Mouse (Mus musculus): Measurements from ENCODE around the gene Slc7a7. TPM values are rescaled to one million over a fixed set of nuclear protein-coding genes. Genes with fewer than 3 reads are reported as not detected.

Gene Slc7a7
- polyA plus RNA-seq, 1 experiment from 2014 or later = 3.3 TPM

DNA sequence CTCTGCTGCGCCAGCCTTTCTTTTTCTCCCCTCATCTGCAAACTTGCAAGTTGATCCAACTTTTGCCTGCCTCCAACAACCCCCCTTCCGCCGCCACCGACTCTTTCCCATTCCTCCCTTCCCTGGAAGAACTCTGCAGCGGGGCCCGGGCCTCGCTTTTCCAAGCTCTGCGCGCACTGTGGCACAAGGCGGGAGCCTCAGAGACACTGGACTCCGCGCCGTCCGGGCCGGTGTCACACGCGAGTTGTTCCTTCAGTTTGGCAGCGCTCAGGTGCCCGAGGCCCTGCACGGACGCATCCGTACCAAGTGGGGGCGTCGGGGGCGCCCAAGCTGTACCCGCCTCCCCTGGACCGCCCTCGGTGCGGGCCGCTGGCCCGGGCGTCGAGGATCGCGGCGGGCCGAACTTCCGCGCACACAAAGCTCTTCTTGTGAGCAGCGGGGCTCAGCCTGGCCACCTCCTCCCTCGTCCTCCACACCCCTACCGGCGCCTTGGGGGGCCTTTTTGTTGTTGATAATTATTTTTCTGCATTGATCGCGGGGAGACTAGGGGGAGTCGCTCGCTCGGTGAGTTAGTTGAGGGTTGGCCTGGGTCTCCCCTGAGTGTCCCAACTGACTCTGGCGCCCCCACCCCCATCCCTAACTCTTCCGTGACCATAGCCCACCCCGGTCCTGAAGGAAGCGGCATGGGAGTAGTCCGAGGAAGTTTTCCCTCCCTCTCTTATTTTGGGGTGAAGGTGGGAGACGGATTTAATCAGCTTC lies 14.7 kb upstream of the Slc7a7 start:
- Histone ChIP-seq H3K4me1 (replicated peaks) (peaks cover 42% of the 10 kb centered on the region), H3K4me3 (replicated peaks) (peak overlapping the region; percentile 88), H3K36me3 (peaks cover 46% of the 10 kb centered on the region), H3K4me2 (peak overlapping the region; percentile 95), H3K27me3 (no peaks in the 10 kb centered on the region), H3K9ac (replicated peaks) (peak overlapping the region; percentile 99), H3K27ac (peak overlapping the region; percentile 98), H3K9me3 (no peaks in the 10 kb centered on the region)
- peak; percentile 28; the same call in 1 of the 2 replicates for ATAC-seq (ENCODE audit: insufficient number of reproducible peaks, insufficient read depth, low FRiP score, low TSS enrichment, low read depth)
- WGBS = 2% methylated on average over 54 of the region's 54 CpGs

- ATAC-seq (ENCODE audit: insufficient number of reproducible peaks, insufficient read depth, low FRiP score, low TSS enrichment, low read depth) = peak; percentile 27; the same call in 1 of the 2 replicates
- H3K9ac ChIP-seq (replicated peaks) = peak within 1 kb of the TSS; percentile 99
- peaks cover 39% of the 10 kb centered on the region for H3K36me3 ChIP-seq
- H3K4me1 ChIP-seq (replicated peaks) = peaks cover 42% of the 10 kb centered on the region
- peak within 1 kb of the TSS; percentile 98 for H3K27ac ChIP-seq
- H3K4me3 ChIP-seq (replicated peaks) = peak within 1 kb of the TSS; percentile 88
- WGBS = under 1% methylated on average over 49 of the region's 49 CpGs
- H3K27me3 ChIP-seq = no peaks in the 10 kb centered on the region
- peak within 1 kb of the TSS; percentile 95 for H3K4me2 ChIP-seq
- no peaks in the 10 kb centered on the region for H3K9me3 ChIP-seq
Measured at GRCm38 (mm10) chr14:54431334-54432077, 13.9 kb upstream of the Slc7a7 start, which contains the start of gene Mmp14. Mmp14 (plus strand) TSS chr14:54431612.

DNA sequence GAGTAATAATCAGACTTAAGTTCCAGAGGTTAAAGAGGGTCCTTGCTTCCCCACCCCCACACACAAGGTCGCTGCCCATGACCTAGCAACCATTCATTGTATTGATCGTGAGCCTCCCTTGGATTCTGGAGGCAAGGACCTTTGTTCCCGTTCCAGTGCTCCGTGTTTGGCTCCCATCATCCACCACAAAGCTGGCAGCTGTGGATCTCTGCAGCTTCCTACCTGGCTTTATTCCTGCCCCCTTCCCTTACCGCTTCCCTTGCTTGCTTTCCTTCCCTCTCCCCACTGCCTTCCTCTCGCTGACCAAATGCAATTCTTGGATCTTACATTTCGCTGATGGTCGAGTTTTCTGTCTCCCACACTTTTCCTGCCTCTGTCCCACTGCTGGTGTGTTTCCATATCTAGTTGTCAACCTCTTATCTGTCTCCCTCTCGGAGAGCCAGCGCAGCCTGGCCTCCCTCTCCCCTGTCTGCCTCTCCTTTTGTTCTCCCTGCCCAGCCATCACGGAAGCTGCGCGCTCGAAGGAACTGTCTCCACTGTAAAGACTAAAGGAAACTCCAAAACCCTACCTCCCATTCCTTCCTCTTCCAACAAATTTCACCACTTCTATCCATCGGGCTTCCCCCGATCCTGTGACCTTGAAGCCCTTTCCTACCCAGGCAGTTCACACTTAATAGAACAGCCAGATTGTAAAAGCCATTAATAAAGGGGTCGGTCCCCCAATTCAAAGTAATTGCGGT lies 13.0 kb upstream of the Slc7a7 start:
- Histone ChIP-seq H3K36me3 (peaks cover 29% of the 10 kb centered on the region), H3K4me1 (replicated peaks) (peaks cover 46% of the 10 kb centered on the region), H3K4me2 (peak overlapping the region; percentile 95), H3K9me3 (no peaks in the 10 kb centered on the region), H3K4me3 (replicated peaks) (peak overlapping the region; percentile 88), H3K27me3 (no peaks in the 10 kb centered on the region), H3K9ac (replicated peaks) (peak overlapping the region; percentile 99), H3K27ac (peak overlapping the region; percentile 98)
- ATAC-seq (ENCODE audit: insufficient number of reproducible peaks, insufficient read depth, low FRiP score, low TSS enrichment, low read depth) = no peak
- WGBS = 6% methylated on average over 18 of the region's 18 CpGs

DNA sequence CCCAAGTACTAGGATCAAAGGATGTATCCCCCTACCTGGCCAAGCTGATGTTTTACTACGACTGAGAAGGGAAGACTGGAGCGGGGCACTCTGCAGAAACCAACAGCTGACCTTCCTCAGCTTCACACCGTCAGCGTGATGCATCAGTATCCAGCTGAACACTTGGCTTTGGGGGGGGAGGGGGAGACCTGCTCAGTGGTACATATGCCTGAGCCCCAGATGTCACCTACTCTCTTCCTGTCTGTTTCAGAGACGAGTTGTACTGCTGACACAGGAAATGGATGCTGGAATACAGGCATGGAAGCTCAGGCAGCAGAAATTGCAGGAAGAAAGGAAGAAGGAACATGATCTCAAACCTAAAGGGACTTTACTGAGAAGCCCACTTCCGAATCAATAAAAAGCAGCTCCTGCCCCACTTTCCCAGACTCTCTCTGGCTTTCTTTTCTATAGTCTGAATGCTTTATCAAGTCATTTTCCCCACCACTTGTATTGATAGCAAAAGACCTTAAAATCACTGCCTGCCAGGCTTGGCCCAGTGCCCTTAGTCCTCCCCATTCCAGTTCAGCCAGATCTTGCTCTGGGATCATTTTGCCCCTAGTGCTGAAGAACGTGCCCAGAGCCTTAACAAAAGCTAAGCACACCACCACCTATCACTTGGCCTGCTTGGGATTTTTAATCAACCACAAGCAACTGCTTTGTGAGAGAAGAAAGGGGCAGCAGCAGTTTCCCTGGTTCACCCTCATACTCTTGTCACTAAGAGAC lies 11.9 kb upstream of the Slc7a7 start:
- Histone ChIP-seq H3K9me3 (no peaks in the 10 kb centered on the region), H3K27me3 (no peaks in the 10 kb centered on the region), H3K4me1 (replicated peaks) (peaks cover 38% of the 10 kb centered on the region), H3K27ac (no peak overlapping the region), H3K36me3 (peaks cover 20% of the 10 kb centered on the region), H3K4me3 (replicated peaks) (no peak overlapping the region), H3K9ac (replicated peaks) (peak overlapping the region; percentile 99; the same call in 1 of the 2 replicates), H3K4me2 (peak overlapping the region; percentile 95; the same call in 1 of the 2 replicates)
- no peak for ATAC-seq (ENCODE audit: insufficient number of reproducible peaks, insufficient read depth, low FRiP score, low TSS enrichment, low read depth)
- 57% methylated on average over 7 of the region's 7 CpGs for WGBS

GRCm38 (mm10) chr14:54428421-54428820 lies 10.8 kb upstream of the Slc7a7 start:
- Histone ChIP-seq H3K9me3 (0 out of 2 replicates have a peak, but pooled peaks cover 2% of the 10 kb centered on the region), H3K4me2 (no peak overlapping the region), H3K27me3 (no peaks in the 10 kb centered on the region), H3K36me3 (peaks cover 18% of the 10 kb centered on the region), H3K4me1 (replicated peaks) (peaks cover 27% of the 10 kb centered on the region), H3K4me3 (replicated peaks) (no peak overlapping the region), H3K27ac (no peak overlapping the region), H3K9ac (replicated peaks) (no peak overlapping the region)
- 96% methylated on average over 5 of the region's 5 CpGs for WGBS
- ATAC-seq (ENCODE audit: insufficient number of reproducible peaks, insufficient read depth, low FRiP score, low TSS enrichment, low read depth) = no peak

- Histone ChIP-seq H3K4me1 (replicated peaks) (peaks cover 20% of the 10 kb centered on the region), H3K27ac (no peak overlapping the region), H3K4me2 (peak overlapping the region; percentile 66), H3K4me3 (replicated peaks) (peak overlapping the region; percentile 86; the same call in 1 of the 2 replicates), H3K9me3 (0 out of 2 replicates have a peak, but pooled peaks cover 4% of the 10 kb centered on the region), H3K27me3 (no peaks in the 10 kb centered on the region), H3K36me3 (peaks cover 18% of the 10 kb centered on the region), H3K9ac (replicated peaks) (no peak overlapping the region)
- 93% methylated on average over 7 of the region's 7 CpGs for WGBS
- ATAC-seq (ENCODE audit: insufficient number of reproducible peaks, insufficient read depth, low FRiP score, low TSS enrichment, low read depth) = no peak
Measured at GRCm38 (mm10) chr14:54427696-54428095, 10.1 kb upstream of the Slc7a7 start.

- Histone ChIP-seq H3K9ac (replicated peaks) (peak within 1 kb of the TSS; percentile 81), H3K4me2 (peak within 1 kb of the TSS; percentile 66), H3K4me3 (replicated peaks) (peak within 1 kb of the TSS; percentile 86), H3K9me3 (0 out of 2 replicates have a peak, but pooled peaks cover 4% of the 10 kb centered on the region), H3K27ac (peak within 1 kb of the TSS; percentile 91), H3K36me3 (peaks cover 18% of the 10 kb centered on the region), H3K4me1 (replicated peaks) (peaks cover 19% of the 10 kb centered on the region), H3K27me3 (no peaks in the 10 kb centered on the region)
- under 1% methylated on average over 48 of the region's 48 CpGs for WGBS
- ATAC-seq (ENCODE audit: insufficient number of reproducible peaks, insufficient read depth, low FRiP score, low TSS enrichment, low read depth) = peak; percentile 81
Measured at GRCm38 (mm10) chr14:54426689-54427398, 9.3 kb upstream of the Slc7a7 start, which contains the start of gene Mrpl52. Mrpl52 (plus strand) TSS chr14:54426909.

GRCm38 (mm10) chr14:54426003-54426688 lies 8.6 kb upstream of the Slc7a7 start:
- 34% methylated on average over 14 of the region's 14 CpGs for WGBS
- no peak for ATAC-seq (ENCODE audit: insufficient number of reproducible peaks, insufficient read depth, low FRiP score, low TSS enrichment, low read depth)

DNA sequence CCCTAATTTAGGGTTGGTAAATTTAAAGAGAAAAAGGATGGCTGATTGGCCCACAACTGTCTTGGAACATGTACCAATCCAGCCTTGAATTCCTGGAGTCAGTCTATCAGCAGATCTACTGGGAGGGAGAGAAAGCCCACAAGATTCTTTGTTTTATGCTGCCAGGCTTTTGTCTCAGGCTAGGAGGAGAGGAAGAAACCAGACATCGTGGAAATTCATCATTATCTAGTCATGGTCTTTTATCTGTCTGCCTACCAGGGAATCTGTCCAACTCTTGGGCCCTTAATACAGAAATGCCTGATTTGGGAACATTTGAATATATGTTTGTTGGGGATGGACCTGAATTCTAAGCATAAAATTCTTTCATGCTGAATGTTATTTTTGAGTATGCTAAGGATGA lies 8.0 kb upstream of the Slc7a7 start:
- Histone ChIP-seq H3K9ac (replicated peaks) (no peak overlapping the region), H3K27ac (no peak overlapping the region), H3K36me3 (peaks cover 18% of the 10 kb centered on the region), H3K9me3 (0 out of 2 replicates have a peak, but pooled peaks cover 4% of the 10 kb centered on the region), H3K4me1 (replicated peaks) (peaks cover 20% of the 10 kb centered on the region), H3K27me3 (no peaks in the 10 kb centered on the region), H3K4me3 (replicated peaks) (no peak overlapping the region), H3K4me2 (peak overlapping the region; percentile 66)
- WGBS = 85% methylated on average over 1 of the region's 1 CpGs
- ATAC-seq (ENCODE audit: insufficient number of reproducible peaks, insufficient read depth, low FRiP score, low TSS enrichment, low read depth) = no peak

More at GRCm38 (mm10) chr14:54426003-54426688, 8.6 kb upstream of the Slc7a7 start:
- peaks cover 21% of the 10 kb centered on the region for H3K4me1 ChIP-seq (replicated peaks)
- H3K27me3 ChIP-seq = no peaks in the 10 kb centered on the region
- 0 out of 2 replicates have a peak, but pooled peaks cover 4% of the 10 kb centered on the region for H3K9me3 ChIP-seq
- peak overlapping the region; percentile 86 for H3K4me3 ChIP-seq (replicated peaks)
- H3K27ac ChIP-seq = peak overlapping the region; percentile 91
- H3K9ac ChIP-seq (replicated peaks) = peak overlapping the region; percentile 81
- H3K36me3 ChIP-seq = peaks cover 18% of the 10 kb centered on the region
- H3K4me2 ChIP-seq = peak overlapping the region; percentile 66
